Mouse (Mus musculus) hindbrain, postnatal 0 days (tissue): ENCODE data around the gene Sorbs1. TPM values are rescaled to one million over a fixed set of nuclear protein-coding genes. Genes with fewer than 3 reads are reported as not detected.
A peak's percentile ranks its signal among the peaks of the same experiment; 100 is the strongest.

Experiments used
- ATAC-seq: fragments of 200-750 bp; cut with Nextera tagmentation; 2 replicates; pipeline ENCODE4 v1.8.0; 2017; ENCODE audit warnings: mild to moderate bottlenecking, moderate TSS enrichment, moderate library complexity
- DNase-seq: peaks from one replicate; pipeline ENCODE4 v3.0.0-alpha.2; 2015; ENCODE audit warnings: low spot score
- H3K27ac ChIP-seq: fragments of 300-500 bp; sonication (generic); 2 replicates; pipeline ENCODE4 v1.5.1; 2014; ENCODE audit warnings: mild to moderate bottlenecking
- H3K27me3 ChIP-seq: fragments of 300-500 bp; sonication (generic); 2 replicates; pipeline ENCODE4 v1.6.1; 2014; ENCODE audit warnings: low read length, mixed read lengths; ENCODE audit not compliant: insufficient read depth
- H3K36me3 ChIP-seq: fragments of 300-500 bp; sonication (generic); 2 replicates; pipeline ENCODE4 v1.6.1; 2014; ENCODE audit warnings: low read length, mixed read lengths; ENCODE audit not compliant: insufficient read depth
- H3K4me1 ChIP-seq: fragments of 300-500 bp; sonication (generic); 2 replicates; pipeline ENCODE4 v1.6.1; 2014; ENCODE audit warnings: antibody characterized with exemption, low read length, mixed read lengths; ENCODE audit not compliant: insufficient read depth
- H3K4me2 ChIP-seq: fragments of 300-500 bp; sonication (generic); 2 replicates; pipeline ENCODE4 v1.6.1; 2014; ENCODE audit warnings: low read depth, mild to moderate bottlenecking, low read length, moderate library complexity, mixed read lengths
- H3K4me3 ChIP-seq: fragments of 300-500 bp; sonication (generic); 2 replicates; pipeline ENCODE4 v1.5.1; 2014; ENCODE audit warnings: low read length
- H3K9ac ChIP-seq: fragments of 300-500 bp; sonication (generic); replicated peaks from 2 replicates; pipeline ENCODE4 v1.6.1; 2014; ENCODE audit warnings: mild to moderate bottlenecking, low read length, moderate library complexity, mixed read lengths
- H3K9me3 ChIP-seq: fragments of 300-500 bp; sonication (generic); 2 replicates; pipeline ENCODE4 v1.6.1; 2016; ENCODE audit warnings: low read length, mixed read lengths
- CTCF ChIP-seq: IDR thresholded peaks from 2 replicates; pipeline ENCODE4 v1.5.1; 2016; ENCODE audit warnings: antibody characterized with exemption, control low read depth, low read depth
- WGBS: fragments of 180-500 bp; shearing (Covaris S2); extraction: QIAGEN DNeasy Blood & Tissue Kit; methylation state at CpG from one replicate; pipeline ENCODE4 v1.1.7; 2014; 5-methylcytosine and 5-hydroxymethylcytosine counted together
- polyA plus RNA-seq: library from polyadenylated mRNA; unstranded; fragments of >200 nt; fragmentation: Nextera tagmentation; extraction: Ambion mirVana; gene quantifications from 2 replicates; pipeline ENCODE4 v1.2.1, GENCODE M21; 2015
- total RNA-seq: library from RNA; depleted of rRNA; stranded (reverse); fragments of >200 nt; gene quantifications from 2 replicates; pipeline ENCODE4 v1.2.3, GENCODE M21; 2014

Sorbs1 gene
- total and polyA plus RNA-seq, 2 experiments from 2014 or later: 52.4 to 70.4 TPM

- Histone ChIP-seq H3K36me3 (peaks cover 22% of the 10 kb centered on the region; the same call in 1 of the 2 replicates), H3K4me2 (no peak overlapping the region), H3K27ac (peak overlapping the region; percentile 77), H3K9ac (0 out of 2 replicates have a peak overlapping the region, but pooled peaks have one; percentile 13), H3K4me1 (peaks cover 5% of the 10 kb centered on the region), H3K9me3 (no peaks in the 10 kb centered on the region), H3K4me3 (no peak overlapping the region), H3K27me3 (no peaks in the 10 kb centered on the region)
- peak; percentile 75 for ATAC-seq
- peak; percentile 65 for DNase-seq
- 26% methylated on average over 11 of the region's 11 CpGs for WGBS
- TF ChIP-seq CTCF: no peak
These were observed 147.2 kb downstream of the Sorbs1 start for GRCm38 (mm10) chr19:40366163-40366941.

- Histone ChIP-seq H3K27me3 (no peaks in the 10 kb centered on the region), H3K9me3 (no peaks in the 10 kb centered on the region), H3K4me3 (no peak overlapping the region), H3K4me1 (peaks cover 5% of the 10 kb centered on the region), H3K36me3 (peaks cover 22% of the 10 kb centered on the region; the same call in 1 of the 2 replicates), H3K27ac (peak overlapping the region; percentile 77), H3K4me2 (no peak overlapping the region), H3K9ac (no peak overlapping the region)
- ATAC-seq (peak; percentile 64), DNase-seq (peak; percentile 84)
- TF ChIP-seq CTCF: no peak
- WGBS: 42% methylated on average over 5 of the region's 5 CpGs
These were observed 148.4 kb downstream of the Sorbs1 start for GRCm38 (mm10) chr19:40365137-40365536.

GRCm38 (mm10) chr19:40363447-40363846 is 150.1 kb downstream of the Sorbs1 start:
- TF ChIP-seq CTCF: peak; percentile 60

GRCm38 (mm10) chr19:40362203-40362865 is 151.2 kb downstream of the Sorbs1 start:
- 57% methylated on average over 11 of the region's 12 CpGs for WGBS
- Histone ChIP-seq H3K9me3 (no peaks in the 10 kb centered on the region), H3K36me3 (peaks cover 15% of the 10 kb centered on the region; the same call in 1 of the 2 replicates), H3K27me3 (no peaks in the 10 kb centered on the region), H3K4me1 (peaks cover 5% of the 10 kb centered on the region; the same call in 1 of the 2 replicates), H3K4me3 (no peak overlapping the region), H3K9ac (no peak overlapping the region), H3K4me2 (no peak overlapping the region), H3K27ac (no peak overlapping the region)
- no peak for TF ChIP-seq CTCF
- no peak; the same call in 1 of the 2 replicates for ATAC-seq
- peak; percentile 65 for DNase-seq

More at GRCm38 (mm10) chr19:40363447-40363846, 150.1 kb downstream of the Sorbs1 start:
- WGBS: 97% methylated on average over 5 of the region's 5 CpGs
- Histone ChIP-seq H3K27ac (no peak overlapping the region), H3K27me3 (no peaks in the 10 kb centered on the region), H3K9ac (no peak overlapping the region), H3K4me2 (no peak overlapping the region), H3K9me3 (no peaks in the 10 kb centered on the region), H3K4me1 (peaks cover 5% of the 10 kb centered on the region), H3K4me3 (no peak overlapping the region), H3K36me3 (peaks cover 15% of the 10 kb centered on the region; the same call in 1 of the 2 replicates)
- ATAC-seq: no peak
- DNase-seq: no peak

- Histone ChIP-seq H3K27ac (no peak overlapping the region), H3K9me3 (no peaks in the 10 kb centered on the region), H3K4me2 (no peak overlapping the region), H3K27me3 (no peaks in the 10 kb centered on the region), H3K4me3 (no peak overlapping the region), H3K4me1 (peaks cover 2% of the 10 kb centered on the region; the same call in 1 of the 2 replicates), H3K9ac (no peak overlapping the region), H3K36me3 (peaks cover 15% of the 10 kb centered on the region; the same call in 1 of the 2 replicates)
- DNase-seq (no peak), ATAC-seq (no peak; the same call in 1 of the 2 replicates)
- 81% methylated on average over 5 of the region's 5 CpGs for WGBS
- no peak for TF ChIP-seq CTCF
These were observed 153.7 kb downstream of the Sorbs1 start for GRCm38 (mm10) chr19:40359712-40360394.
